Mouse (Mus musculus): ENCODE measurements around the gene Smim6. TPM values are rescaled to one million over a fixed set of nuclear protein-coding genes. Genes with fewer than 3 reads are reported as not detected.

Gene Smim6
- 1.5 TPM for polyA plus RNA-seq (2017; shearing (Covaris generic))

DNA sequence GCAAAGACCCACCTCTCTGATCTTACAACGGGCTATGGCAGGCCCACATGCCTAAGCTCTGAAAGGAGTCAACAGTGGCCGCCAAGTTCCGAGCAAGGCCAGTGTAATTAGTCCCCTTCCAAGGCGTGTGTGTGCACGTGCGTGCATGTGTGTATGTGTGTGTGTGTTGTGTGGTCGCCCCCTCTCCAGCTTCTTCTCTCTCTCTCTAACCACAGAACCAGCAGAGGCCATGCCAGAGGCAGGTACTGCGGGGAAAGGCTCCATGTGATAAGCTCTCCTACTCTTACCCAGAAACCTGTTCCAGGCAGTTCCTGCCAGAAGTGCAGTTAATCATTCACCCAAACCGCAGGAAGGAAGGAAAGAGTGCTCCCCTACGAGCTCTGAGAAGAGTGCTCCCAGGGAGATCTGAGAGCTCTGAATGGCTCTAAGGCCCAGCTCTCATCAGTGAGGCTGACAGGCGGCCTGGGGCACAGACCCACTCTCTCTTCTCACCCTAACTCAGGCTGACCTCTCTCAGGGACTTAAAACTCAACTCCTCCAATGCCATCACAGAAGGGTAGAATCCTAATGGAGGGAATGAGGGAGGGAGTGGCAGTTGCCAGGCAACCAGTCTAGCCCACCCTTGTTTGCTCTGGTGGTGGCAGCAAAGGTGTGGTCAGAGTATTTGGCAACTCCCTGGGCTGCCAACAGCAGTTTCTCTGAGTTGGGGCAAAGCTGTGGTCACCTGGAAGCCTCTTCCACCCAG, at the start of gene Smim6:
Gene Smim6, plus strand, starts transcription at position 386 of the 745 bp plus-strand sequence.

DNA sequence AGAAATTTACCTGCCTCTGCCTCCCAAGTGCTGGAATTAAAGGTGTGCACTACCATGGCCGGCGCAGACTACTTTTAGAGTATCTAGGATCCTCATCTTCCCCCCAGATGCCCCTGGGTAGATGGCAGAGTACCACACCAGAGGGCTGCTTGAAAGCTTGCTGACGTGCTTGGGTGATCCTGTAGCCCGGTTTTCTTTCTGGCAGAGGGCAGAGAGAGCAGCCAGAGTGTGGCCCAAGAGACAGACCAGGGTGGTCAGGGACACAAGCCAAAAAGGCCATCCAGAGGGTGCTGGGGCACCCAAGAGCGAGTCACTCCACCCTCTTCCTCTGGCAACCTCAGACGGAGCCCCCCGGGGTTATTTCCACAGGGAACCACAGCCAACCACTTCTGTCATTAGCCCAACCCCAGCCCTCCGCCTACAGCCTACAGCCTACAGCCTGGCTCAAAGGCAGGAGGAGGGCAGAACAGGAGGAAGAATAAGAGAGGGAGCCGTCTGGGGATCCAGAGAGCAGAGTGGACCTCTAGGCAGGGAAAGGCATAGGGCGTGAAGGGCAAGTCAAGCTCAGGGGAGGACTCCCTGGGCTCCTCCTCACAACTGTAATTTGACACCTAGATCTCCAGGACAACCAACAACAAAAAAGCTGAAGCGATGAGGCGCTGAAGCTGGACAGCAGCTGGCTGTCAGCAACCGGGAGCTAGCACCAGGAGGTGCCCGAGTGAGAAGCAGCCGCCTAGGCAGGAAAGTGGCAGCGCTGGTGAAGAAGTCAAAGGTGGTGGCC, 12.1 kb upstream of the Smim6 start, which contains the start of gene Smim5:
Gene Smim5, plus strand, starts transcription at position 481 of the 781 bp plus-strand sequence.

DNA sequence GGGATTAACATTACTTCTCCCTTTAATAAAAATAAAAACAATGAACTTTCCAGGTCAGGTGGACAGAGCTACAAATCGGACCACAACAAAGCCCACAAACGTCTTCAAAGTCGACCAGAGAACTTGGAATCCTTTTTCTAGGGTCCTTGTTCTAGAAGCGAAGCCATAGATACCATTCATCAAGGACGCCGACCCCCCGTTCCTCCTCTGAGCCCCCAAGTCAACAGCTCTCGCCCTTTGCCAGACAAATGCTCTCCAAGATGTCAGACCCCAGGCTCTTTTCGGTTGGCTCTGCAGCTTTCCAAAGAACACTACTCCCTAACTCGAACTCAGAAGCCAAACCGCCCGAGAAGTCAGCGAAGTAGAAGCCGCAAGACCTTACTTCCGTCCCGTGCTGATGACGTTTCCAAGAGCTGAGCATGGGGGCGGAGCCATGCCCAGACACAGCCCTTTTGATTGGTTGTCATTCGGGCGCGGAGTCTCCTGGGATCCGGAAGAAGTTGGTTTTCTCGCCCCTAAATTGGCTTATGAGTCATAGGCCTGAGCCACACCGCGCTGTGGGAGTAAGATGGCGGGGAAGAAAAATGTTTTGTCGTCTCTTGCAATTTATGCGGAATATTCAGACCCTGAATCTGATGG, 21.4 kb downstream of the Smim6 start, which contains the start of the genes Sap30bp and Recql5:
Gene Sap30bp, plus strand, starts transcription at position 175 of the 639 bp plus-strand sequence.
Gene Recql5, minus strand, starts transcription at position 370 of the 639 bp plus-strand sequence.

Other genes with a start within 250 kb of the Smim6 start
- 10.4 TPM for gene Grb2, start 203.4 kb upstream of the Smim6 start, polyA plus RNA-seq (2017; shearing (Covaris generic))
- gene Tmem94, start 146.6 kb upstream of the Smim6 start, polyA plus RNA-seq (2017; shearing (Covaris generic)) = 34.3 TPM
- gene Caskin2, start 98.4 kb upstream of the Smim6 start, polyA plus RNA-seq (2017; shearing (Covaris generic)) = 4.3 TPM
- 20.1 TPM for gene Tsen54, start 97.3 kb upstream of the Smim6 start, polyA plus RNA-seq (2017; shearing (Covaris generic))
- gene Llgl2, start 88.0 kb upstream of the Smim6 start, polyA plus RNA-seq (2017; shearing (Covaris generic)) = 35.7 TPM
- 0.44 TPM for gene Myo15b, start 53.6 kb upstream of the Smim6 start, polyA plus RNA-seq (2017; shearing (Covaris generic))
- gene Smim5, start 12.1 kb upstream of the Smim6 start, polyA plus RNA-seq (2017; shearing (Covaris generic)) = 0.86 TPM
- 39.2 TPM for gene Sap30bp, start 21.3 kb downstream of the Smim6 start, polyA plus RNA-seq (2017; shearing (Covaris generic))
- 25.0 TPM for gene Recql5, start 21.5 kb downstream of the Smim6 start, polyA plus RNA-seq (2017; shearing (Covaris generic))
- not detected for gene Itgb4, start 62.7 kb downstream of the Smim6 start, polyA plus RNA-seq (2017; shearing (Covaris generic))
- 40.6 TPM for gene Galk1, start 100.7 kb downstream of the Smim6 start, polyA plus RNA-seq (2017; shearing (Covaris generic))
- 1,124 TPM for gene H3f3b, start 115.9 kb downstream of the Smim6 start, polyA plus RNA-seq (2017; shearing (Covaris generic))
- 41.6 TPM for gene Unk, start 118.3 kb downstream of the Smim6 start, polyA plus RNA-seq (2017; shearing (Covaris generic))
- 205 TPM for gene Unc13d, start 165.9 kb downstream of the Smim6 start, polyA plus RNA-seq (2017; shearing (Covaris generic))
- 192 TPM for gene Wbp2, start 175.0 kb downstream of the Smim6 start, polyA plus RNA-seq (2017; shearing (Covaris generic))
- 0.44 TPM for gene Trim47, start 215.2 kb downstream of the Smim6 start, polyA plus RNA-seq (2017; shearing (Covaris generic))
- gene Trim65, start 219.1 kb downstream of the Smim6 start, polyA plus RNA-seq (2017; shearing (Covaris generic)) = 10.2 TPM
- 65.8 TPM for gene Mrpl38, start 226.9 kb downstream of the Smim6 start, polyA plus RNA-seq (2017; shearing (Covaris generic))

Data from activated CD4-positive, CD25-positive, alpha-beta regulatory T cell, adult 9 weeks (primary cell).